Mouse (Mus musculus) right cerebral cortex, postnatal 36 days (tissue): ENCODE measurements at regions not wholly inside any gene's neighbourhood (a gene's known extent, or its start where the extent isn't known, plus 50 kb on each side); places are given as distances from the start of the nearest gene placed in this dataset.
"Not testable (repeated sequence)": the region's sequence is repeated elsewhere in the genome, so short reads cannot be mapped to it uniquely, and the experiment has no call there.

ENCODE experiments used
- DNase-seq, 2 experiments: peaks; one replicate each; pipeline ENCODE4 v3.0.0; 2022; ENCODE audit warnings: low spot score in 2 of 2, mixed read lengths in 1 of 2

DNA sequence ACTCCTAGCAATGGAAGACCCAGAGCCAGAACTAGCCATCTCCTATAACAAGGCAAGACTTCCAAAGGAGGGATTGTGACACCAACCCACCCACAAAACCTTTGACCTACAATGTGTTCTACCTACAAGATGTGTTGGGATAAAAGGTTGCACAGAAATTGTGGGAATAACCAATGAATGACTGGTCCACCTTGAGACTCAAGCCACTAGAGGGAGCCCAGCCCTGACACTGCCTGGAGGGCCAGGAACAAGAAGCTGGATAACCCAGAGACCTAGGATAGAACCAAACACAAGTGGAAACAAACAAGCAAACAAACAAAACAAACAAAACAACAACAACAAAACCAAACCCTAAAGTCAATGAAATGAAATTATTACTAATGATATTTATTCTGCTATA is 288.8 kb downstream of the Dchs2 start:
- no peak for DNase-seq

DNA sequence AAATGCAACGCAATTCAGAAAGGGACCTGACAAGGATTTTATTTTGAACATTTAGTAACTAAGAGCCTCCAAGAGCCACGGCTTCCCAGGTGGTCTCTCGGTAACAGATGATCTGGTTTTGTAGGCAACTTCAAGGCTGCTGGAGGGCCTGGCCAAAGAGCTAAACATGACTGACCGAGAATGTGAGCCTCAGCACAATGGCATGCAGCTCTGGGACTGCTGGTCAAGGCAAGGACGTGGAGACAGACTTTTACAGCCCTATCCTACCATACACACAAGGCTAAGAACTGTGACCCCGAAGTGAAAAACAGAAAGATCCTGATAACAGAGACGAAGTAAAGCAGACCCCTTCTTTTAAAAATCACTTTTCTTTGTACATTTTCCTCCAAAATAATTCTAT is 296.5 kb downstream of the Dchs2 start:
- no peak for DNase-seq

DNA sequence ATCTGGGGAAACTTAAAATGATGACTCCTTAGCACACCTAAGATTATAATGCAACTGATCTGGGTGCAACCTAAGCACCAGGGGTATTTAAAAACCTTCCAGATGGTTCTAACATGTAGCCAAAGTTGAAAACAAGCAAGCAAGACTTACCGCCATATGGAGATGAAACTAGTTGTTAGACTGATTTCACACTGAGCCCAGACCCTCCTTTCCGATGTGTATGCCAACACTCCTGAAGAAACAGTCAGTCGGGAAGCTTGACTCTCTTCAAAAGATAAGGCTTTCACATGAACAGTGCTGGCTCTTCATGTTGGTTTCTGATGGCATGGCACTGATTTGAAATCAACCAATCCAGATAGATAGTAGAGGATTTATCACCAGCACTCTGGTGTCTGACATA is 301.6 kb downstream of the Dchs2 start:
- DNase-seq: no peak

DNA sequence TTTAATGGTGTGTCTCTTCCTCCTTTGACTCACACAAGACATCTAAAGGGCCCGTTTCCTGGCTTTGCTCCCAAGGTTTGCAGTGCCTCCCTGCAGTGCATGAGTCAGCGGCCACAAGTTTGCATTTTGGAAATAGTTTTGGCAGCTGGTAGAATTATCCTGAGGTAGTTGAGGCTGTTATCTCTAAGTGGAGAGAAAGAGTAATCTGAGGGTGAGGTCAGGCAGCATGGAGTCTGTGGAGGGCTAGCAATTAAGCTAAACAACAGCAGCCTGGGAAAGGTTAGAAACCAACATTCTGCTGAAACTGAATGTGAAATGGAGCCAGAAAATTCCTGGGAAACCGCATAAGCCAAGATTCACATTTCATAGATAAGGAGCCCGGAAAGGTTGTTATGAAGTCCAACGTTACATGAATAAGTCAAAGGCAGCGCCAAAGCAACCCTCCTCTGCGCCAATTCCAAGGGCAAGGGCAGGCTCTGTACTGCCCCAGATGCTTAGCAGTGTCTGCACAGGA is 318.5 kb downstream of the Dchs2 start:
- peak in 1 of 2 experiments; percentile 5 for DNase-seq

DNA sequence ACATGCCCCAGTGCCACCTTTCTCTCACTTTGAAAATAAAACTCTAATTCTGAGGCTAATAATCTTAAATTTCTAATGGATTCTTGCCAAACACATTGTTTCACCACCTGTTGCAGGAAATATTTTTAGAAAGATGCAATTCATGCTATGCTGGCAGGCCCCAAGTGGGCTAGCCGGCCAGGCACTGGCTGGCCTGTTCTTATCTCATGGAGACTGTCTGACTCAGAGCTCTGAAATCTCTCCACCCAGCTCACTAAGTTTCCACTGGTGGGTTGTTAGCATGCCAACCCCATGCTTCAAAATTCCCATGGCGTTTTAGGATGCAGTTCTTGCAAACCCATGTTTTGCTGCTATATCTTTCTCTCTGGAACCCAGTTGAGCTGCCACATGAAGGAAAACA is 315.5 kb upstream of the Sfrp2 start:
- DNase-seq: no peak

DNA sequence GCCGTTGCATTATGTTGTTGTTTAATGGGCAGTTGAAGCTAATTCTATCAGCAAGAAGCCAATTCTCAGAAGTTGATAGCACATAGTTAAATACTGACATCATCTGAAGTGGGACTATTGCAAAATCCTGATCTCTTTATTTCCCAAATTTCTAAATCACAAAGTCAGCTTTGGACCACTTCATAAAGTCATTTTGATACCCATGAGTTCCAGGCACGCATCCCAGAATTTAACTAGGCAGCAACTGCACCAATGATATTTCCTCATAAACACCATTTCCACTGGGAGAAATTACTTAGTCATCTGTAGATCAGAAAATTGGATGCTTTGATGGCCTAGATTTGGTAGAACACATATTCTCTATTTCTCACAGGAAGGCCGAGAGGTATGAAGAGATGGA is 314.8 kb upstream of the Sfrp2 start:
- no peak for DNase-seq

DNA sequence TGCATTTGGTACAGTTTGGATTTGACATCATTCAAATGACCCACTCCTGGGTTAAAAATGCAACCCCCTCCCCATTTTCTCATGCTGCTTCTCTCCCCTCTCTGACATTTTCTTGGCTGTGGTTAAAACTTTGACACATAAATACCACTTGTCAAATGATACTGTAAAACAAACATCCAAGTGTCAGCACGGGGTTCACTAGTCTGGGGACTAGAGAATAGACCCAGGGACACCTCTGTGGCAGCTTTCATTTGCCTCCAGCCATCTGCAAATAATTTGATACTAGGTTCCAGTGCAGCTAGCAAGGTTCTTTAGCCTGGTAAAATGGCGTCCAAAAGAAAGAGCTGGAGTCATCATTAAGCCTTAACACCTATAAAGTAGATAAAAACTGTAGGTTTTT is 312.7 kb upstream of the Sfrp2 start:
- DNase-seq: no peak

DNA sequence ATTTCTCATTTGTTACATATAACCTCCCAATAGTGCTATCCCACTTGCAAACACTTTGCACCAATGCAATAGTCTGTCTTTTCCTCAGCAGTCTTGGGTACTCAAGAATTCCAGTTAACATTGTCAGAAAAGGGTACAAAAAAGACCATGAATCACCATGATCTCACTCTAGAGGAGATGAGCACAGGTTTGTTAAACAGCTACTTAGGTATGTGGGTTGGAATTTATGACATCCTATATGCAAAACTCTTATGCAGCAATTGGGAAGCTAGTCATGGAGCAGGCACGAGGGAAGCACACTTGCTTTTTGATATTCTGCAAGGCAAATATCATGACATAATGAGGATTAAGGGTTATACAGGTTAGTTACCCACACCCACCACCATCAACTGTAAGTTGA is 307.7 kb upstream of the Sfrp2 start:
- no peak for DNase-seq

DNA sequence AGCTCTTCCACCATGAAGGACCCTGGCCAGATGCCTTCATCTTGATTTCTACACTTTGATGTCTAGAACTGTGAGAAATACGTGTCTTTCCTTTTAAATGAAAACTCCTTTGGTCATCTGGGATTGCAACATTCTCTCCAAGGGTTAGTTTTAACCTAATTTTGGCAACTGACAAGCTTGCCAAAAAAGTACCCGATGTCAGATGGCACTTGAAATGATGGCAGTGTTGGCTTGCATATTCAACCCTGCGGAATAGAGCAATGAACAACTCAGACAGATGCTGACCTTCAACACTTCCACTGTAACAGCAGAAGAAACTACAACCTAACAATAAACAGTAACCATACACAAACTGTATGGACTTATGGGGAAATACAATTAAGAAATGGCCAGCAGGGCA is 286.9 kb upstream of the Sfrp2 start:
- no peak for DNase-seq

DNA sequence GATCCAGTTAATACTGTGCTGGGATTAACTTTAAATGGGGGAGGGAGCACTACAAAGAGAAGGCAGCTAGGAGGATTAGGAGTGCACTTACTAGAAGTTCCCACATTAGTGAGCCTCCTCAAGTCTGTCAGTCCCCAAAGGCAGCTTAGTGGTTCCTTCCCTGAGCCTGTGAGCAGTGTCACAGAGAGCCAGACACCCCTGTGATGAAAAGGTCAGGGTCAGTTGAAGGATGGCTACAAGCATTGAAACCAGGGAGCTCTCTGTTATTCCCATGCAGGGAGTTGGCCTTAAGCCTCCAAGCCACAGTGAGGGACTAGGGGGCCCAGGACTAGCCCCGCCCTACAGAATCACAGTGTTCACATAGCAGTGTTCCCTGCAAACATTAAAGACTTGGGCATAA is 285.9 kb upstream of the Sfrp2 start:
- no peak for DNase-seq

DNA sequence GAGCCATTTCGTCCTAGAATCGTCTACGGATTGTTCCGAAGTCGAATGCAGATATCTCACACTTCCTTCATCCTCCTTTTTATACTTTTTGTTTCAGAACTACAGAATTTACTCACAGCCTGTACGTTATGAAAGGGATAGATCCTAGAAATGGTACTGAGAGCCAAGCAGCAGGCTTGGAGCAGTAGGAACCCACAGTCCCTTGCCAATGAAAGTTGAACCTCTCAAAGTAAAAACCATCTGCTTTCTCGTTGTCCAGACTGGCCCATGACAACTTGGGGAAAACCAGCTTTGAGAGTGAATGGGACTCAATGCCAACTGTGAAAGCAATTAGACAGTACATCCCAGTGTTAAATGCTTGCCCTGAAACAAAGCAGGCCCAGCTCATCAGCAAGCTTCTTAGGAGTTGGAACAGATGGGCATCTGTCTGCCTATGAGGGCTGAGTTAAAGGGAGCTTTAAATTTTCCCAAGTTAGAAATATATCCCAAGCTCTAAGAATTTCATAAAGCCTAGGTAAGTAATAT is 279.9 kb upstream of the Sfrp2 start:
- no peak for DNase-seq

DNA sequence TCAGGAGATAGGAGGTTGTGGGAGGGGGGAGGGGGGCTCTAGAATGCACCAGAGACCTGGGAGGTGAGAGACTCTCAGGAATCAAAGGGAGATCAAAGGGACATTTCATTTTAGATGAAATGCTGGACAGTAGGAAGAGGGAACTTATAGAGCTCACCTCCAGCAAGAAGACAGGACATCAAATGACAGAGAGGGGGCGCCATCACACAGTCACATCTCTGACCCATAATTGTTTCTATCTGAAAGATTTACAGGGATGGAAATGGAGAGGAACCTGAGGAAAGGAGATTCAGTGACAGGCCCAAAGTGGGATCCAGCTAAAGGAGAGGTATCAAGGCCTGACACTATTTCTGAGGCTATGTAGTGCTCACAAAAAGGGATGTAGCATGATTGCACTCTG is 270.5 kb upstream of the Sfrp2 start:
- DNase-seq: no peak

DNA sequence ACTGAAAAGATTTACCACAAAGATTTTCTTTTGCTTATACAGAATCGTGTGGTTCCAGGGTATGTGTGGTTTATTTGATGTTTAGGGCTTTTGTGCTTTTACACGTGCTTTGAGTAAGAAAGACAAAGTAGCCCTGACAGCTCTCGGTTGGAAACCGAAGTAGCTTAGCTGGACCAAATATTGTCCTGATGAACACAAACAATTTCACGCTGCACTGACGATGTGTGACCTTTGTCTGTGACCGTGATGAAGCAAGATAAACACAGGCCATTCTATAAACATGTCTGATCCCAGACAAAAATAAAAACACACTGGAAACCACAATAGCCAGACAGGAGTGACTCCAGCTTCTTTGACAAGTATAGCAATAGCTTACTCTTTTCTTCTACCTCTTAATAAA is 262.2 kb upstream of the Sfrp2 start:
- DNase-seq: no peak

DNA sequence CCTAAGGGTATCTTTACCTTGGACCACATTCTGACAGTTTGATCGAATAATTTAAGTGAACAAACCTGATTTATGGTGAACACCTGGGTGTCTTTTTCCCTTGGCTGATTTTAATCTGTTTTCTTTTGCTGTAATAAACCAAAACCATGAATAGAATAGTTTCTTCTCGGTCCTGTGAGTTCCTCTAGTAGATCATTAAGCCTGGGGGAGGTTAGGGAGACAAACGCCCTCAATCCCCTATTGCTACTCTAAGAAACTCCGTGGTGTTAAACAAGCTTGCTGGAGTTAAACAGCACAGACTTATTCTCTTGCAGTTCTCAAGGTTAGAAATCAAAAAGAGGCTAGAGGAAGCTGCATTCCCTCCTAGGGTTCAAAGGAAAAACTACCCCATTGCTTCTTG is 249.5 kb upstream of the Sfrp2 start:
- DNase-seq: no peak

DNA sequence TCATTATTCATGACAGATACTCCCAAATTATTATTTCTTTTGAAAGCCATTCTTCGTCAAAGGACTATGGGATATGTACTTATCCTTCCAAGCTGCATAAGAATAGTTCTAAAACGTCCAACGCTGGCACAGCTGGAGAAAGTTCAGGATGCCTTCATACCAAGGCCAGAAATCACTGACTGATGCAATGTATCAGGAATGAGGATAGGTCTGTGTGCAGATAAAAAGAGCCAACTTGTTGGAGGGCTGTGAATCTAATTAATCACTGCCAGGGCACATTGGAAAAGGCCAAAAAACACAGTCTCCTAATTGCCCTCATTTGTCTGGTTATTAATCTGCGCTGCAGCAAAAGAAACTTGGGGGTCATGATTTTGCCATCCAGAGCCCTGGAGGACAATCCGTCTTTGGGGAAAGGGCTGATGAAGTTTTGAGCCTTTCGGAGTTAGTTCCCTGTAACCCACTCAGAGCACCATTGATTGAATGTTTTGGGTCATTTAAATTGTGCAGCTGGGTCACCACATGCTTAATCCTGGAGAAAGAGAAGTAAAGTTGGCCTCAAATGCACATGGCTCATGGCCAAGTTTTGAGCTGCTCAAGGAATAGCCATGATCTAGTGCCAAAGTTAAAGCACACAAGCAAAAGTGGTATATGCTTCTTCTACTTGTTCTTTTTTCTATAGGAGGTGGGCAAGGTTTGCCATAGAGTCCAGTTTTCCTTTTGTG is 248.0 kb upstream of the Sfrp2 start:
- DNase-seq: no peak

DNA sequence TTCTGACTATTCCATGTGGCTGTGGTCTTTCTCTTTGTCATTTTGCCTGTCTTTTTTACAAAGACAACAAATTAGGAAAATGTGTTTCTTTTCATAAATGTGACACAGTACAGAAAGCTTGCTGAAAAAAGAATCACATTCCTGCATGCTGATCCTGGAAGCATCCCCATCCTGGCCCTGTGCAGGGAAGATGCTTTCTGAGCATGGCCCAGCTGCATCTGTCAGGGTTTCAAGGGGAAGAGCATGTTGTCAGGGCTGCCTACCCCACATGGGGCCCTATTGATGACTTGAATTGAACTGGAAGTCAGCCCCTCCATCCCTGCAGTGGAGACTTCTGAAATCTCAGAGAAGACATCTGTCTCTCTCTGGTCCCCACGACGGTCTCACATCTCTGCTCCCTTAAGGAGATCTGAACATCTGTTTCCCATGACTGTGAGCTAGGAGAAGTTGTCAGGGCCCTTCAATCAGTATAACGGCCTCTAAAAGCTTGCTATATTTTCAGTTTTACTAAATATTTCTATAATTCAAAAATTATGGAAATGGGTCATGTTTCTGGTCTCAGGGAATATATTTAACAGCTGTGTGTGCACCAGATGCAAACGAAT is 235.8 kb upstream of the Sfrp2 start:
- no peak for DNase-seq

DNA sequence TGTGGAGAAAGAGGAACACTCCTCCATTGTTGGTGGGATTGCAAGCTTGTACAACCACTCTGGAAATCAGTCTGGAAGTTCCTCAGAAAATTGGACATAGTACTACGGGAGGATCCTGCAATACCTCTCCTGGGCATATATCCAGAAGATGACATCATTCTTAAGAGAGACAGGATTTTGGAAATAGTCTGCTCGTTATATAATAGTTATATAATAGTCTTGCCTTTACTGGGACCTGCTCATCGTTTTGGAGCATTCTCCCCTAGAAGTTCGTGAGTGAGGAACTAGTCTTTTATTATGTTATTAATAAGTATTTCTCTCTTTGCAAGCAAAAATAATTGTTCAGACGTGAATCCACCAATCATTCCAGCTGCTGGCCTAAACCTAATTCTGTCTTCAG is 229.5 kb upstream of the Sfrp2 start:
- not testable (repeated sequence) for DNase-seq

DNA sequence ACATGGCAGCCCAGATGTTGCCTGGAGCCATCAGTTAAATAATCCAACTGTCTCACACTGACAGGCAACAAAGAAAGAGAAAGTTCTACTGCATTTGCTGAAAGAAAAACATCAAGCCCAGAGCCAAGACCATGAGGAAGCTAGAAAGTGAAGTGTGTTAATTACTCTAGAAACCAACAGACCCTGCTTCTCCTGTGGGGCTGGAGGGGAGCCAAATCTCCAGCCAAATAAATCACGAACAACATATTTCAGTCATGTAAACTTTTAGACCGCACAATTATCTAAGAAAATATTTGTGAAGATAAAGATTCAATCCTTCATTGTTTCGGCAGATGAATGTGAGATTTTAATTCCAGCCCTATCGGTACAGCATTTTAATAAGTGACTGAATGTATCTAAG is 228.9 kb upstream of the Sfrp2 start:
- no peak for DNase-seq

DNA sequence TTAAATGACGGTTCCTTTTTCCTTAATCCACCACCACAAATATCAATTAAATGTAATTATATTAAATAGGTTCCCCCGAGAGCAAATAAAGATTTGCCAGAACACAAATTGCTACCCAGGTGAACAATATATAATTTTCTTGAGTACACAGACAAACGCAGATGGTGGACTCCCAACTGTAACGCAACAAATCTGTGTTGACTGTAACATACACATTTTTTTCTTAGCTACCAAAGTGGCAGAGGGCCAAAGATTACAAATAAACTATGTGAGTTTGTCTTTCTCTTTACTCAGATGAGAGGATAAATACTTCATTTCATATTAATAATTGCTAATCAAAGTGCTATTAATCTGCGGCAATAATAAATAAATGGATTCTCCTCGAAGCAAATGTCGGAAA is 228.4 kb upstream of the Sfrp2 start:
- no peak for DNase-seq

DNA sequence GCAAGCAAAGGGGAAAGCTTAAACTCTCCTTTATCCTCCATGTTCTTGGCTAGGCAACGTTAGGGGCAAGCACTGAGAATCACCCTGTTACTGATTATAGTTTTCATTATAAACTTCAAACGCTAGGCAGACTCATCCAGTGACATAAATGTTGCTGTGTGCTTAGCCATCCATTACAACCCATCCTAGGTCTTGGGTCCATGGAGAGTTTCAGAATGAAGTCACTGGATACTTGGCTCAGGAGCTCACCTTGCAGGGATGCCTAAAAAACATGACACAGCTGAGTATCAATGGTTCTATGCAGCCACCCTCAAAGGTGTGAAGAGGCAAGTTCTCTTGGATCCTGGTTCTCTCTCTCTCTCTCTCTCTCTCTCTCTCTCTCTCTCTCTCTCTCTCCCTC is 227.2 kb upstream of the Sfrp2 start:
- DNase-seq: no peak

DNA sequence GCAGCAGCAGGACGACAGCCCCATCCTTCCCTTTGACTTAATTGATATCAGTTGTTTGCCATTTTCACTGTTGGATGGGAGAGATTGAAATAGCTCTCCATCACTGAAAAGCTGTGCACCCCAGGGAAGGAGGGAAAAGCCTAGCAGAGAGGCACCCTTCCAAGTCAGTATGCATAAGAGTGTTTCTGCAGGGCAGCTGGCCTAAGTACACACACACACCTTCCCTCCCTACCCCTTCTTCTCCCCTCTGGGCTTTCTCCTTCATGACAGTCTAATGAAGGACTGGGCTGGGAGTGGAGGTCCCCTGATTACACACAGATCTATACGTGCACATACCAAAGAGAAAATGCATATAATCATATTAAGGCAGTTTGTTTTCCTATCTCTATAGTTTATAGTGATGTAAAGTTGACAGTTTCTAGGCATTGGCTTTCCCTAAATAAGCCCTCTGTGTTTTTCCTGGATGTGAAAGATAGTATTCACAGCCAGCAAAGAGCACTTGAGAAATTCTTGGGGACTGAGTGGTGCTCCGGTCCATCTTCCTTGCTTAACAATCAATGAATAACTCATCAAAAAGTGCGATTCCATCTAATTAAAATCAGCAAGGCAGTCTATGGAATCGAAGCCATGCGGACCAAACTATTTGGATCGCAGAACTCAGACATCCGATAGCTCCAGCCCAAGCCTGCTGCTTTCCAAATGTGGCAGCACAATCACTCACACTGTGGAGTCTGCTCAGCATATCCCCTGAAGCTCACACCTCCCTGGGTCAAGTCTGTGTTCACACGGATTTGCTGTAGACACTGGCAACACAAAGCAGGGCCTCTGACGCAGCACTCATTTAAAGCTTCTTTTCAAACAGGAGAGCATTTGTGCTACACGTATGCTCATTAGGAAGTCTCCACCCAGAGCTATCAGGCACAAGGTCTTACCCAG is 224.9 kb upstream of the Sfrp2 start:
- DNase-seq: no peak

DNA sequence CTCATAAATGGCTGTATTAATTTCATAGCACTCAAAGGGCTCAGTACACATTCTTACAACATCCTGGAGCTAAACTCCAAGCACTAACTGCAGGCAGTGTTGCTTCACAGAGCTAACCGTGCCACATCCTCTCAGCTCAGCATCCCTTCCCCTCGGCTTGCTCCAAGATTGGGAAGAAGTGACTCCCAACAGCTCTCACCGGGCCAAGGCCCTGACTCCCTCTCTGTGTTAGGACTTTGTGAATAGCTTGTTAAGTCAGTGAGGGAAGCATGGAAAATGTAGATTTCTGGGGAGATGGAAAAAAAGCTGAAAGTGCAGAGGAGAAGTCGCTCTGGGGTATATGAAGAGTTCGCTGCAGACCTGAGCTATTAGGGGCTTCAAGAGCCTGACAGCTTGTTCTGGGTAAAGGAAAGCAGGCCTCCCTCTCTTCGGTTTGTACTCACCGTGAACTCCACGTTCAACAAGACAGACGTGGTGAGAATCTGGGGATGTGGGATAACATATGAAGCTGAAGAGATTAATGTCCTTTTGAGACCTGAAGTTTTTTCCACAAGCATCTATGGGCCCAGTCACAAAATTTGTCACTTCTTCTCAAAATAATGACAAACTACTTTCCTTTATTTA is 213.5 kb upstream of the Sfrp2 start:
- no peak for DNase-seq
